Mouse (Mus musculus) heart, embryonic 12.5 days (tissue): ENCODE measurements at regions not wholly inside any gene's neighbourhood (a gene's known extent, or its start where the extent isn't known, plus 50 kb on each side); places are given as distances from the start of the nearest gene placed in this dataset.

ENCODE experiments used
- ATAC-seq: fragments of 200-750 bp; cut with Nextera tagmentation; 2 replicates; pipeline ENCODE4 v1.8.0; 2017; ENCODE audit warnings: moderate TSS enrichment, moderate library complexity; ENCODE audit not compliant: insufficient number of reproducible peaks, low FRiP score
- H3K27ac ChIP-seq: fragments of 300-500 bp; sonication (generic); 2 replicates; pipeline ENCODE4 v1.5.1; 2016; ENCODE audit warnings: mild to moderate bottlenecking, moderate library complexity; ENCODE audit not compliant: poor library complexity, severe bottlenecking
- H3K27me3 ChIP-seq: fragments of 300-500 bp; sonication (generic); replicated peaks from 2 replicates; pipeline ENCODE4 v1.6.1; 2016; ENCODE audit warnings: mild to moderate bottlenecking, moderate library complexity
- H3K36me3 ChIP-seq: fragments of 300-500 bp; sonication (generic); 2 replicates; pipeline ENCODE4 v1.6.1; 2016; ENCODE audit warnings: mild to moderate bottlenecking, moderate library complexity
- H3K4me1 ChIP-seq: fragments of 300-500 bp; sonication (generic); replicated peaks from 2 replicates; pipeline ENCODE4 v1.6.1; 2016; ENCODE audit warnings: mild to moderate bottlenecking
- H3K4me2 ChIP-seq: fragments of 300-500 bp; sonication (generic); 2 replicates; pipeline ENCODE4 v1.6.1; 2016; ENCODE audit warnings: mild to moderate bottlenecking, moderate library complexity
- H3K4me3 ChIP-seq: fragments of 300-500 bp; sonication (generic); 2 replicates; pipeline ENCODE4 v1.5.1; 2016; ENCODE audit warnings: mild to moderate bottlenecking
- H3K9ac ChIP-seq: fragments of 300-500 bp; sonication (generic); 2 replicates; pipeline ENCODE4 v1.6.1; 2016; ENCODE audit warnings: mild to moderate bottlenecking, moderate library complexity
- H3K9me3 ChIP-seq: fragments of 300-500 bp; sonication (generic); replicated peaks from 2 replicates; pipeline ENCODE4 v1.6.1; 2016; ENCODE audit warnings: mild to moderate bottlenecking, moderate library complexity
- WGBS: fragments of 180-500 bp; shearing (Covaris S2); methylation state at CpG from one replicate; pipeline ENCODE4 v1.1.7; 2016; 5-methylcytosine and 5-hydroxymethylcytosine counted together

DNA sequence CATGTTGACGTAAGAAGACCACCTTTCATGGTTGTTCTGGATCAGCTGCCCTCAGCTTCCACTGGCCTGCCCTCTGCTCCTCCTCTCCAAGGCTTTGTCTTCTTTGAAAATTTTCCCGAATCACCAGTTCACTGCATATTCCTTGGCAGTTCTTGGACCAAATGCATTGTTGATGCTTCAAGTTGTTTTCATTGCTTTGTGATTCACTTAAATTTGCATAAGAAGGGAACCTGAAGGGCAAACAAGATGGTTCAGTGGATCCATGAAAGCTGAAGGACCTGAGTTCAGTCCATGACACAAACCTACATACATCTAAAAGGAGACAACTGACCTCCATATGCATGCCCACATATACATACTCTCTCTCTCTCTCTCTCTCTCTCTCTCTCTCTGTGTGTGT is 69.4 kb upstream of the Mpped2 start:
- Histone ChIP-seq H3K9ac (no peak overlapping the region), H3K4me1 (0 out of 2 replicates have a peak, but pooled peaks cover 5% of the 10 kb centered on the region), H3K36me3 (no peaks in the 10 kb centered on the region), H3K9me3 (no peaks in the 10 kb centered on the region), H3K27me3 (no peaks in the 10 kb centered on the region), H3K27ac (no peak overlapping the region), H3K4me3 (no peak overlapping the region), H3K4me2 (no peak overlapping the region)
- WGBS: 87% methylated on average over 2 of the region's 2 CpGs
- ATAC-seq: no peak

DNA sequence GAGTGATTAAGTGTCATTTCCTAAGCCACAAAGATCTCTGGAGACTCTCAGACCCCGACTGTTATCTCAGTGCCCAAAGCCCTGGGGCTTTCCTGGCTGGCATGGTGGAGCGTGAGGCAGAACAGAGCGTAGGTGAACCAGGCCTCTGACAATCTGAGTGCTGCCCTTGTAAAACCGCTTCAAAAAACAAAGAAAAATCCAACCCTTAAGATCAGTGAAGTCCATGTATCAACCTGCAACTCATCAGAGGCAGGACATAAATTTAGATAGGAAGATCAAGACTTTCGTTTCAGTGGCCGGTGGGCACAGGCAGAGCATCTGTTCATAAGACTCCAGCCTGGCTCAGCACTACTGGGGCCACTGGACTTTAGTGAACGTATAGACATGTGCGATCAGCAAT is 61.1 kb upstream of the Mpped2 start:
- Histone ChIP-seq H3K36me3 (no peaks in the 10 kb centered on the region), H3K9me3 (no peaks in the 10 kb centered on the region), H3K27me3 (no peaks in the 10 kb centered on the region), H3K4me1 (no peaks in the 10 kb centered on the region), H3K4me3 (no peak overlapping the region), H3K27ac (no peak overlapping the region), H3K9ac (no peak overlapping the region), H3K4me2 (no peak overlapping the region)
- WGBS: 58% methylated on average over 8 of the region's 8 CpGs
- no peak for ATAC-seq
